Mouse (Mus musculus) testis, postnatal 10 days (tissue): Measurements from ENCODE around the gene Atn1.

Source experiments
- DNase-seq: peaks from one replicate; pipeline ENCODE4 v3.0.0; 2021; ENCODE audit warnings: low spot score

Atn1 gene

DNA sequence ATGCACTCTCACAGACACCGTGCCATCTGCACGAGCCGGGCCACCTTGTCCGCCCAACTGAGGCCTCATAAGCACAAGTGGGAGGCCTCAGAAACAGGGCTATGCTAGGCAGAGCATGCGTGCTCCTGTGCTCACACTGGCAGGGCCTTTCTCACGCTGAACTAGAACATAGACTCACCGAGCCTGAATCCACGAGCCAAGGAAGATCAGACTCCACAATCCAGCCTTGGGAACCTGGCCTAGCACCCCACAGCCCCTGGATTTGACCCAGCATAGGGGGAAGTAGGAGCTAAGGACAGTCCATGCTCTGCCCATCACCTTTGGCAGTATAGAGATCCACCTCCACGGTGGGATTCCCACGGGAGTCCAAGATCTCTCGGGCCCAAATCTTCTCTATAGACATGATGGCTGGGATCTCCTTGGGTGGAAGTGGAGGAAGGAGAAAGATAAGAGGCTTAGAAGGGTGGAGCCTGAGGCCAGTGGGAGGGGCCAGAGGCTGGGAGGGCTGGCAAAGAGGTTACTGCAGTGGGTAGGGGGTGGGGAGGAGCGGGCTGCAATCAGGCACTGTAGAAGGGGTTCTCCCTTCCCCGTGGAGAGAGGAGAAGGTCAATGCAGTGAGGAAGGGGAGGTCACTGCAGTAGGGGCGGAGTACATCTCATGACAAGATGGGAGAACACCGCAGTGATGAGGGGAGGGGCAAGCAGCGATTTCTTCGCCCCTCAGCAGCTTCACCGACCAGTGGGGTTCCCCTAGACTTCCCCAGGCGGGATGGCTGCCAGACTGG is 11.8 kb upstream of the Atn1 start:
- DNase-seq = peak; percentile 65

DNA sequence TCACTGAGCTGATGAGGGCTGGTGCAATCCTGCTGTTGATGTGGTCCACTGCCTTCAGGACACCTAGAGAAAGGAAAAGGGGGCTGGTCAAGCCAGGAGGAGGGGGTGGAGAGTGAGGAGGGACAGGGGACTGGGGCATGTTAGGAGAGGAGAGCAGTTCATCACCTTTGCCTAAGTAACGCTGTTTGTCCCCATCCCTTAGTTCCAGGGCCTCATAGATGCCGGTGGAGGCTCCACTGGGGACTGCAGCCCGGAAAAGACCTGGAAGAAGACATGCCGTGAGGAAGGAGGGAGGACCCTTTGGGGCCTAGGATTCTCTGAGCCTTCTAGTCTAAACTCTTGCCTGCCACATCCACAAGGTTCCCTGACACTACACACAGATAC is 11.2 kb upstream of the Atn1 start:
- no peak for DNase-seq

GRCm38 (mm10) chr6:124765951-124766350 is 9.6 kb upstream of the Atn1 start:
- no peak for DNase-seq

- peak; percentile 89 for DNase-seq
Observed at GRCm38 (mm10) chr6:124759259-124759658, 2.9 kb upstream of the Atn1 start.

DNA sequence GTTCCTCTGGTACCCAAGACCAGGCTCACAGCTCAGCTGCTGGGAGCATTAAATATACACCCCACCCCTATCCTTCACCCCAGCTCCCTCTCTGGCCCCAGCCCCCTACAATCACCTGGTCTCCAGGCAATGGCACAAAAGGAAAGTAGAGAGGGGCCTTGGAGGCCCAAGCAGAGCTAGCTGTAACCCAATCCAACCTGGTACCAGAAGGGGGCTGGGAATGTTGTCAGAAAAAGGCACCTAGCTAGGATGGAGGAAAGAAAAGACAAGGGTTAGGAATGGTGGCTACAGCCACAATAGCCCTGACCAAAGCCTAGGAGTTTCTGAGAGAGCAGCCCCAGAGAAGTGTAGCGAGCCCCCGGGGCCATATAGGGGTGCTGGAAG is 2.5 kb upstream of the Atn1 start:
- DNase-seq = no peak

DNA sequence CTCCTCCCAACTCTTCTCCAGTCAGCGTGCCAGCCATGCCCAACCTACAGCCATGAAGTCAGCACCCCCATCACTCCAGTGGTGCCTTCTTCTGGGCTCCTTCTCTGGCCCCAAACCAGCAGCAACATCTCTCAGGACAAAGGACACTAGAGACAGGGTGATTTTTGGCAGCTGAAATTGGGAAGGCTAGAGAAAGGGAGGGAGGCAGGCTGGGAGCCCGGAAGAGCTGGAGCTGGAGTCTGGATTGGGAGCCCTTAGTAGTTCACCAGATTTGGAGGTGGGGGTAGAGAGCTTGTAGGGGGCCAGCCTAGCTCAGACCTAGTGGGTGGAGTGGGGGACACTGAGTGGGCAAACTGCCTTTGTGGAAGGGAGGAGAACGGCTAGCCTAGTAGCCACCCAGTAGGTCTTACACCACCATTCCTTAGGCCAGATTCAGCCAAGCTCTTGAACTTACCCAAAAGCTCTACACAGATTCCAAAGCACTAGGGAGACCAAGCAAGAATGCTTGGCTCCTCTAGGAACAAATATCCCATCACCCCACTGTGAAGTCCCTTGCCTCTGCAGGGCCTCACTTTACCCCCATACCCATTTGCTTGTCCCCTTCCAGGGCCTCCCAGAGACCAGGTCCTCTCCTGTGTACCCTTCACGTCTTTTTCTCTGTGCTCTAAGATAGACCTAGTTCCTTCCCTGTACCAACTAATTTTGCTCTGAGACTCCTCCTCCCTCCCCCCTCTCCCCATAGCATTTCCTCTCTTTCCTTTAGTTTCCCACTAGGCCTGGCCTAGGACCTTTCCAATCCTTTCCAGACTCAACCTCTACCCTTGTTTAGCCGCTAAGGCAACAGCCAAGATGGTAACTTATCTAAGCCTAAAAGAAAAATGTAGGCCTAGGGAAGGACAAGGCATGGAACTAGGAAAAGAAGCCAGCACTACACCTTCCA is 1.9 kb upstream of the Atn1 start:
- peak; percentile 68 for DNase-seq

GRCm38 (mm10) chr6:124757351-124757880 is 1.1 kb upstream of the Atn1 start:
- no peak for DNase-seq

DNA sequence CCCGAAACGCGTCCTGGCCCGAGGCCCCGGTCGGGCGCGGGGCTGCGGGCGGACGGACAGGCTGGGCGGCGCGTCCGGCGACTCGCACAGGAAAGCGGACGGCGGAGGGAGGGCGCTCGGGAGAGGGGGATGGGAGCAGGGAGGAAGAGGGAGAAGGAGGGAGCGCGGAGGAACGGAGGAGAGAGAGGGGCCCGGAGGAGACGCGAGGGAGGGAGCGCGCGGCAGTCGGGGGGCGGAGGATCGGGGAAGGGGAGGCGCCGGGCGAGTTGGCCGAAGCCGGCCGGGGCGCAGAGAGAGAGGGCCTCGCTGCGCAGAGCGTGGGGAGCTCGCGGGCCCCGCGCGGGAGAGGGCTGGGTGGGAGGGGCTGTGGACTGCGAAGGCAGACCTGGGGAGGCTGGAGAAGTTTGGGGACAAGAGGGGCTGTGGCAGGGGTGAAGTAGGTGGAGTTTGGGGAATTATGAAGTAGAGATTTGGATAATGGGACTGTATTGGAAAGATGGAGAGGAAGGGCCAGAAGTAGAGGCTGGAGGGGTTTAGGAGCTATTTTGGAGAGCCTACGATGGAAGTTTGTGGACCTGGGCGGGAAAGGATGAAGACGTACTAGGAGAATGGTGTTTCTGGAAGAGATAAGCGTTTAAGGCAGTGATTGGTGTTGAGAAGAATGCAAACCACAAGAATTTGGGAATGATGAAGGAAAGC is 477 bp upstream of the Atn1 start:
- peak; percentile 89 for DNase-seq

DNA sequence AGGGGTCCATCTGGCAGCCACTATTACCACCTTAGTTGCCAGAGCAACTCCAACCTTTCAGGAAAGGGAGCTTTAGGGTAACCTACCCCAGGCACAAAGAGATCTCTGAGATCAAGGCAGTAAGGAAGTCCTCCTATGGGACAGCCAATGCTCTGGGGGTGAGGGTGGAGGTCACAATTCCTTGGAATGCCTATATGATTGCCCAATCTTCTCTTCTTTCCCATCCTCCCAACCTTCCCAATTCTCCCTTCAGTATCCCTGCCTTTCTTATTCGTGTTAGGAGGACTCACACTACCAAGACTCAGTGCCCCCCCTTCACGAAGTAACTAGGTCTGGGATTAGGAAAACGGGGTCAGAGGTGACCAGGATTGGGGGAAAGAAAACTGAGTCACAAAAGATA is 1.0 kb downstream of the Atn1 start:
- no peak for DNase-seq

- DNase-seq = no peak
Observed at GRCm38 (mm10) chr6:124753861-124754260, 2.5 kb downstream of the Atn1 start.

DNA sequence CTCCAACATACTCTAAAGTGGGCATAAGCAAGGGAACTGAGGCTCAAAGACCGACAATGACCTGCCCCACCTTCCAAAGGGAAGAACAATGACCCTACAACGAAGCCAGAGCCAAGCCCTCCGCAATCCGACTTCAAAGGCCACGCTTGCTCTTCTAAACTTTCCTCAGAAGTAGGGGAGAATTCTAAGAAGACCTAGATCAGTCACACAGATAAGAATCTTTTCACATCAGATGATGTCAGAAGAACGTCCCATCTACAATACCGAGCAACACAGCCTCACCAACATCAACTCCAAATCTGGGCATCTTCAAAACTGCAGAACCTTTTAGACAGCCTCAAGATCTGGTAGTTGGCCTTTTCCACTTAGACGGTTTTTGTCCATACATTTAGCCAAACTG is 5.9 kb downstream of the Atn1 start:
- DNase-seq = no peak

GRCm38 (mm10) chr6:124746654-124747632 is 9.4 kb downstream of the Atn1 start:
- DNase-seq = no peak

DNA sequence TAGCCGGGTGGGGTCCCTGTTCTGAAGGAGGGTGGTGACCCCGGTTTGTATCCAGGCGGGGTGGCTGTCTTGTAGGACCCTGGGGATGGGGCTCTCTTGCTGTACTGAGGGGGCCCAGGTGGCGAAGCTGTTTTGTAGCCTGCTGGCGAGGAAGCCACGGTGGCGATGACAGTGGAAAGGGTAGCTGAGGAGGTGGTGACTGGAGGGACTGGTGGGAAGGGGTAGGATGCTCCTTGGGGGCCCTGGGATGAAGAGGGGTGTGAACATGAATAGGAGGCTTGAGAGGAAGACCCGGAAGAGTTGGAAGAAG is 10.1 kb downstream of the Atn1 start:
- DNase-seq = no peak

- DNase-seq = peak; percentile 94
Observed at GRCm38 (mm10) chr6:124745490-124746295, 10.6 kb downstream of the Atn1 start.

DNA sequence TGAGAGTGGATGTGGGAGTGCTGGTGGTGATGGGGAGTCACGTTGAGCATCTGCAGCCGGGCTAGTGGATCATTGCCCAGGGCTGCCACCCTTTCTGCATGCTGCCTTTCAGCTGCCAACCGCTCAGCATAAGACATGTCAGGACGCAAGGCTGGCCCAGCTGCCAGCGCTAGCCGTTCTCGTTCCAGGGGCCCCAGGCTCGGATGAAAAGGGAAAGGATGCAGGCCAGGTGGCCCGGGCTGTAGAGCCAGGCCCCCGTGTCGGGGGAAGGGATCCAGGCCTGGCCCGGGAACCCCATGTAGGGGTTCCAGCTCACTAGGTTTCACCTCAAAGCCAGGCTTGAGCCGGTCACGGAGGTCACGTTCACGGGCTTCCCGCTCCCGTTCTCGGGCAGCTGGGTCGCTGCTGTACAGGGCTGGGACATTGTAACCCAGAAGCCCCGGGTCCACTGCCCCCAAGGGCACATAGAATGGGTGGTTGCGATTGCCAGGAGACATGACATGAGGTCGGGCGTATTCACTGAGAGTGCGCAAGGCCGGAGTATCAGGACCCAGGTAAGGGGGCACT is 11.5 kb downstream of the Atn1 start:
- DNase-seq = no peak

DNA sequence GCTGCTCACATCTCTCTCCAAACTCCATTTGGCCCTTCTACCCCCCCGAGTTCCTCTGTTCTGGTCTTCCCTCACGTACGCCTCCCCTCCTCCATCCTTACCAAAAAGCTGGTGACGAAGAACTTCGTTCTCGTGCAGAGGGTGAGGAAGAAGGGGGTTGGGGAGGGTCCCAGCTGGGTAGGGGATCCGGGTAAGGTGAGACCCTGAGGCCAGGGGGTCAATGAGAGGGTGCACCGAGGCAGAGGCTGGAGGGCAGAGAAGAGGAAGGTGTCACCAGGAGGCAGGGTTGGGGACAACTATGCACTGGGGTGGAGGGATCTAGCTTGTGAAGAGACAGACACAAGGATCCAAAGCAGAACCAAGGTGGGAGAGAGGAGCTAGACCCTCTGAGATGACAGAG is 12.7 kb downstream of the Atn1 start:
- no peak for DNase-seq

DNA sequence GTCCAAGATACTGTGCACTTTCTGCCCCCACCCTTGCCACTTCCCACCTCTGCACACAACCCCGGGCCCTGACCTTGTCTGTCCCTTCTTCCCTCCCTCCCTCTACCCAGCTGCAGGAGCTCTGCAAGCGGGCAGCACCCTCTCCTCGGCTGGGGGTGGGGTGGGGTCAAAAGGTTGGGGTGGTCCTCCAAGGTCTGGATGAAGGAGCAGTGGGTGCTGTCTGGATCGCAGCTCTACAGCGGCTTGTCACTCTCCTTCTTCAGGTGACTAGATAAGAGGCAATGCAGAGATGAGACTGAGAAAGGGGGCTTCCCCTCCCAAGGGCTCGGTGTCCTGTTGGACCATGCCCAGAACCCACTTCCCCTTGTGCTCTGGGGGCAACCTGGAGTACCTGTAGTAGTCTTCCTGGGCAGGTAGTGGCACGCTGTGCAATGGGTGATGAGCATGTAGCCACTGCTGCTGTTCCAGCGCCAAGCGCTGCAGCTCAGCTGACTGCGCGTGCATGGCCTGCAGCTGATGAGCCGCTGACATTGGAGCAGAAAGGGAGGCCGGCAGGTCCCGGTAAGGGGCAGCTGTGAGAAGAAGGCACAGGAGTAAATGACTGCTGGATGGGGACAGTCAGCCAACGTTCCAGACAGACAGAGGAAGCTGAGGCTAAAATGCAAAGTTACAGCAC is 13.3 kb downstream of the Atn1 start:
- no peak for DNase-seq

GRCm38 (mm10) chr6:124741842-124742241 is 14.5 kb downstream of the Atn1 start:
- DNase-seq = no peak
